Mouse (Mus musculus): ENCODE measurements around the gene Ube2o. TPM values are rescaled to one million over a fixed set of nuclear protein-coding genes. Genes with fewer than 3 reads are reported as not detected.
A peak's percentile ranks its signal among the peaks of the same experiment; 100 is the strongest.

The Ube2o gene
- 10 to 100 TPM; 28.5 to 29.7 TPM for total RNA-seq (2021)

DNA sequence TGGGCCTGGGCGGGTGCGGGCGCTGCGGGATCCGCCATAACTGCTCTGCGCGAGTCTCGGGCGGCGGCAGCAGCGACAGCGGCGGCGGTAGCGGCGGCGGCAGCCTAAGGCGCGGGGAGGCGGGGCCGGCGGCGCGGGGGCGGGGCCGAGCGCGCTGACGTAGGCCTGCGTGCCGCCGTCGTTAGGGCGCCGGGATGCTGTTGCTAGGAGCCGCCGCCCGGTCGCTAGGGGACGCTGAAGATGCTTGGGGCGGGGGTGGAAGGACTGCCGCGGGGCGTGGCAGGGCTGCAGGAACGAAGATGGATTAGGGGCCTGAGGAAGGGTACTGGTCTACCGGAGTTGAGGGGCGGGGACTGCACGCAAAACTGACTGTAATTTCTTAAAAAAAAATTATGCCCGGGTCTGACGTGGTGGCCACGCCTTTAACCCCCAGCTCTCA is at the start of gene Ube2o:
TSS of gene Ube2o (minus strand) at position 72 of the 439 bp plus-strand sequence.
- peak; percentile 88 to 90 for DNase-seq
- intact Hi-C loops (cut with DNase I), result no loop called here

DNA sequence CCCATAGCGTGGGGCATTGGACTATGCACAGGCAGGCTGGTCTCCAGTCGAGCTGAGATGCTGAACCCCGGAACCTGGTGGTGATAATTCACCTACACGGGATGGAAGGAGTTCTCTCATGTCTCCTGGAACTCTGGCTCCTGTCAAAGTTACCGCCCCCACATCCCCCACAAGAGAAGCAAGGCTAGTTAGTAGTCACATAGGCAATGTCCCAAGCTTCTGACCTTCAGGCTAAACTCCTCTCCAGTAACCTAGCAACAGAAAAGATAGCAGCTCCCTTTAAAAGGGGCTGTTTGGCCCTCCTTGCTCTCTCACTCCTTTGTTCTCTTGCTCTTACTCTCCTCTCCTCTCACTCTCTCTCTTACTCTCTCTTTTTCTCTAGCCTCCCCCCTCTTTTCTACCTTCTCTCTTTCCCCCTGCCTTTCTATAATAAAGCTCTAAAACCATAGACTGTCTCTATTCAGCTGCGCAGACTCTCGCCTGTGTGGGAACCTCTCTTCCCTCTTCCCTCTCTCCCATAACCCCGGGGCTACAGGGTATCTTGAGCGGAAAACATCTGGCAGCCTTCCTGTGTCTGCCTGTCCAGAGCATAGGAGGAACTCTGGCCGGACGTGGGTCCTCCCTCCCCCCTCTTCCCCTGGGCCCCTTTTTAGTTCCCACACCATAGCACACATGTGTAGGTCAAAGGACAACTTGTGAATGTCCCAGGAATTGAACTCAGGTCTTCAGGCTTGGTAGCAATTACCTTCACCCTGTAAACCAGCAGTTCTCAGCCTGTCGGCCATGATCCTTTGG is 49.1 kb upstream of the Ube2o start:
- DNase-seq, result no peak

DNA sequence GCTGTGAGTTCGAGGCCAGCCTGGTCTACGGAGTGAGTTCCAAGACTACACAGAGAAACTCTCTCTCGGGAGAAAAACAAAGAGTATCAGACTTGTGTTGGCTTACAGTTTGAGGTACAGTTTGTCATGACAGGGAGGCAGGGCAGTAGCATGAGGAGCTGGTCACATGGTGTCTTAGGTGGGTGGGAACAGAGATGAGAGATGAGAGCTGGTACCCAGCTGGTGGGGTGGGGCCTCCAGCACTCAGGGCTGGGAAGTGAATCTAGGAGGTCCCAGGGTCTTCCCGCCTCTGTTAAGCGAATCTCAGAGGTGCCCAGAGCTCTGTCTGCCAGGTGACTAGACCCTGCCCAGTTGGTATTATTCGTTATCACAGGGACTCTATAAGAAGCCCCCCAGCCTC is 48.2 kb upstream of the Ube2o start:
- DNase-seq, result no peak
- intact Hi-C loops (cut with DNase I), result loop anchor here (1.0 to 2.0 kb wide), 4 partner anchors 27 to 129 kb away; partner anchors contain the start of gene Aanat

More for the DNA sequence above, 49.1 kb upstream of the Ube2o start:
- intact Hi-C loops (cut with DNase I), result no loop called here

DNA sequence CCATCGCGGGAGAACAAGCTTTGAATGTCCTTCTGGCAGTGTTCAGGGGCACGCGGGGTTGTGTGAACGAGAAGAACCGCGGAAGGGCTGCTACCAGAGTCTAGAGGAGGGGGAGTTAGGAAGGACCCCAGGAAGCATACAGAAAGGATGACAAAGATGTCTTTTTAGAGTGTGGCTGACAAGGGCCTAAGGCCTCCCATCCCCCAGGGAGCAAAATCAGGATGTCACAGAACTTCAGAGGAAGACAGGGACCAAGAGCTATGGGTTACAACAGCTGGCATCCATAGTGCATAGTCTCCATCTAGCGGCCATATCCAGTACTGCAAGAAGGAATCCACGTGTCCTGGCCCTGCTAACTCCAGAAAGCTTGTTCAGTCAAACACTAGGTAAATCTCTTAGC is 47.5 kb upstream of the Ube2o start:
- intact Hi-C loops (cut with DNase I), result loop anchor here (1.0 to 2.0 kb wide), 4 partner anchors 26 to 128 kb away; partner anchors contain the start of gene Aanat
- peak; percentile 92 for DNase-seq

DNA sequence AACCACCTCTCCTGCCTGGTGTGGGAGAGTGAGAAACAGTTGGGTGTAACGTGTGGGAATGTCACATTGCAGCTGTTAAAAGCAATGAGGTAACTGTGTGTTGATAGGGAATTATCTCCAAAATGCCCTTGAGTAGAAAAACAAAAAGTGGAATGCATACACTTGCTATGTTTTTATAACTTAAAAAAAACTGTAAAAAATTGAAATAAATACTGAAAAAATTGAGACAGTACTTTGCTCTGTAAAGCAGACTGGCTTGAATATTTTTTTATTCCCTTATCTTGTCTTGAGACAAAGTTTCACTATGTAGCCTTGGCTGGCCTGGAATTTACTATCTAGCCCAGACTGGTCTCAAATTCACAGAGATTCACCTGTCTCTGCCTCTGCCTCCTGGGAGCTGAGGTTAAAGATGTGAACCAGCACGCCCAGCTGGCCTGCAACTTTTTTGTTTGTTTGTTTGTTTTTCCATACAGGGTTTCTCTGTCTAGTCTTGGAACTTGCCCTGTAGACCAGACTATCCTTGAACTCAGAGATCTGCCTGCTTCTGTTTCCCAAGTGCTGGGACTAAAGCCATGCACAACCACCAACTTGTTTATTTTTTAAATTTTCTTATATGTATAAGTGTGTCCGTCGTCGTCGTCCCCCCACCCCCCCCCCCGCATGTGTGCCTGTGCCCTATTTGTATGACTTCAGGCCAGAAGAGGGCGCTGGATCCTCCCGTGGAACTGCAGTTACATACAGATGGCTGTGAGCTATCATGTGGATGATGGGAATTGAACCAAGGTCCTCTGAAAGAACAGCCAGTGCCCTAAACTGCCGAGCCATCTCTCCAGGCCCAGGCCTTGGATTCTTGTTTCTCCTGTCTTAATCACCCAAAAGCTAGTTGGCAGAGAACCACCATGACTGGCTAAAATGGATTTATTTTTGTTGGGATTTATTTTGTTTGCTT is 46.1 kb upstream of the Ube2o start:
- DNase-seq, result peak; percentile 28 to 65
- intact Hi-C loops (cut with DNase I), result loop anchor here (2.0 kb wide), 2 partner anchors 25 to 127 kb away; no protein-coding TSS in a partner anchor

DNA sequence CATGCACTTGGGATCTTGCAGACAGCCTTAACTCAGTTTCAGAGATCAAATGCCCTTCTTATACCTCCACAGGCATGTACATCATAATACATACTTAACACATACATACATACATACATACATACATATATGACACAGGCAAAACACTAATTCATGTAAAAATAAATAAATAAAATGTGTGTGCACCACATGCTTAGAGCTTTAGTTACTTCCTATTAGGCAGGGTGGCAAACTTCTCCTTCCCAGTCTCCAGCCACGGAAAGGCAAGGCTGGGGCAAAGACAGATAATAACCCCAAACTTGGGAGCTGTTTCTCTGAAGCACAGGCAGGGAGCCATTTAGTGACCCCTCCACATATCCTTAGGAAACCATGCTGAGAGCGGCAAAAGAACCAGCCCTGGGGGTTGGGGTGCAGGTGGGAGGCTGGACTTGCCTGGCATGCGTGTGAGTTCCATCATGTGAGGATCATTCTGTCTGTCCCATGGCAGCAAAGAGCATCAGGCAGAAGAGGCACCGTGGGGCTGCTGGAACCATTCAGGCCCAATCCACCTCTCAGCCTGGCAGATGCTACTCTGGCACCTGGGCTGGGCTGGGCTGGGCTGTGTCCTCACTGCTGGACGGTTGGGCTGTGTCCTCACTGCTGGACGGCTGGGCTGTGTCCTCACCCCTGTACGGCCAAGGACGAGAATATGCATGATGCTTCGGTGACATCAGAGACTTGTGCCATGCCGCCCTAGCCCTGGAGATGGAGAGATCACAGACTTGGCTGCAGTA is 45.2 kb upstream of the Ube2o start, which contains the start of gene Rhbdf2:
TSS of gene Rhbdf2 (minus strand) at position 721 of the 773 bp plus-strand sequence.
- no peak for DNase-seq
- intact Hi-C loops (cut with DNase I), result no loop called here

DNA sequence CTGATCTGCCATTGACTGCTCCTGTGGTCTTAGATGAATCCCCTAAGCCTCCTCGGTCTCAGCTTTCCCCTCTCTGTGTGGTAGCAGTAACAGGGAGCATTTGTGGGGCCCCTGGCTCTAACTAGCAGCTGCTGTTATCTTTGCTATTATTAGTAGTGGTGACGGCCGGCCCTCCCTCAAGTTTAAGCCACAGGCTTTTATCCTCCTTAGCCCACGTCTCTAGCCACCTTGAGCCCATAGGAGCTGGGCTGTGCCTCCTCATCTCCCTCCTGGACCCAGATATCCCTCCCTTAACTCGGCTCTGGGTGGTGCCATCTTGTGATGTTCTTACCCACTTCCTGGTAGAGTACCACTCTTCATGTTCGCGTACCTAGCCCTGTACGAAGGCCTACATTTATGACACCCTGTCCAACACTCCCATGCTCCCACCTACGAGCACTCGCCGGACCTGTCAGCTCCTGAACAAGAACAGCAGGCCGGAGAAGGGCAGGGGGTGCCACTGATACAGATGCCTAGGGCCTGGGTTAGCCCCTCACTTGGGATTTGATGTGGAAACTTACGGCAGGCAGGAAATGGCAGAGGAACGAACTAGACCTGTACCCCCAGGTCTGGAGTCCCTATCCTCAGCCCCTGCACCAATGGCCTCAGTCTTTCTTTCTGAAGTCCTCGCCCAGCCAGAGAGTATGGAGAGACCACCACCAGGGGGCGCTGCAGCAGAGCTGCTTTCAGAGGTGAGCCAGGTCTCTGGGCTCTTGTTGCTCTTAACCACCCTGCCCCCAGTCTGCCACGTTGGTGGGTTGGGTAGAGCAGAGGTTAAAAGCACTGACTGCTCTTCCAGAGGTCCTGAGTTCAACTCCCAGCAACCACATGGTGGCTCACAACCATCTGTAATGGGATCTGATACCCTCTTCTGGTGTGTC is 44.1 kb upstream of the Ube2o start:
- intact Hi-C loops (cut with DNase I), result no loop called here
- DNase-seq, result peak in 1 of 2 experiments; percentile 57

DNA sequence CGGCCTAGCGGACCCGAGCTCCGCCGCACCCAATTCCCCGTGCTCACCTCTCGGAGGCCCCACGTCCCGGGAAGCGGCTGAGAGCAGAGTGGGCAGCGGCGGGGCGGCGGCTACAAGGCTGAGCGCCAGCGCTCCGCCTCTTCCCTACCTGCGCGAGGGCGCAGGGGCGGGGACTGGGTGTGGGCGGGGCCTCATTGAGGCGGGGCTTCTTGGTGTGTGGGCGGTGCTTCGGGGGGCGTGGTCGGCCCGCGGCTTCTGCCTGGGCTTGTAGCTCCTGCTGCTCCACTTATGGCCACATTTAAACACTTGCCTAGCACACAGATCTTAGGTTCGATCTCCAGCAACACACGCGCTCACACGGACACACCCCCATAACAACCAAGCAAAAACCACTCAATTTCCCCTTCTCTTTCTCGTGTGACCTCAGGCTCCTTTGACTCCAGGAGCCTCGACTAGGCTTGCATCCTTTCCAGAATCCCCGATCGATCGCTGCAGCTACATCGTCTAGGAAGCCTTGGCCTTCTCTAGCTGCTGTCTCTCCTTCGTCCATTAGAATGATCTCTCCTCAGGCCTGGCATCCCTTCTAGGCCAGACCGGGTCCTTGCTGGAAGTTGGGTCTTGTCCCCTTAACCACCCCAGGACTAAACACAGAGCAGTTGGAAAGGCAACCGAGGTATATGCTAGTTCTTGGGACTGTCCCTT is 43.0 kb upstream of the Ube2o start:
- DNase-seq, result peak; percentile 86 to 90
- intact Hi-C loops (cut with DNase I), result no loop called here

DNA sequence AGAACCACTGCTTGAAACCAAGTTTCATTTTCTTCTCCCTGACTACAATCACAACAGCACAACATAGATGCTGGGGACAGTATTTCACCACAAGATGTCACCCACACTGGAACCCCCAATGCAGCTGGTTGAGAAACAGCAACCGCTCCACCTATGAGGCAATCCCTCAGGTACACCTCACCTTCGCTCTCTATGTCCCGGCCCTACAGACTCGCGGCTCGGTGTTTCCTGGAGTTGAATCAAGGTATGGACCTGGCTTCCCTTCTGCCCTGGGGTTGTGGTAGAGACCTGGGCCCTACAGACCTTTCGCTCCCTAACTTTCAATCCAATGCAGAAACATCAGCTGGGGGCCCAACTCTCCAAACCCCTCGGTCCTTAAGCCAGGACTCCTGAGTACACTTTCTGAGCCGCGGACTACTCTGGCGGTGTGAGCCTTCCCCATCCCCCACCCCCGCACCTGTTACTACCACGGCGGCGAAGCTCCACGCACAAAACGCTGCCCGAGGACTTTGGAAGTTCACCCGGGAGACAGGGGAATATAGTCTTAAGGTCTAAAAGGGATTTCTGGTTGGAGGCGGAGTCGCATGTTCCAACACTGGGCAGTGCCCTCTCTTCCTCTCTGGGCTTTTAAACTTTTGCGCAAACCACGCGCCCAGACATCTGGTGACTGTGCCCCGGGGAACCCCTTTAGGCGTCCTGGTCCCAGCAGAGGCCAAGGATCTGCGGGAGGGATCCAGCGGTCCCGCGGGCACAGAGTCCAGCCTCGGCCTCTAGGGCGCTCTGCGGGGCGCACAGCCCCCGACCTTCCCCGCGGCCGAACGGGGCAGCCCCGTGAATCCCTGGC is 42.3 kb upstream of the Ube2o start:
- intact Hi-C loops (cut with DNase I), result no loop called here
- no peak for DNase-seq

DNA sequence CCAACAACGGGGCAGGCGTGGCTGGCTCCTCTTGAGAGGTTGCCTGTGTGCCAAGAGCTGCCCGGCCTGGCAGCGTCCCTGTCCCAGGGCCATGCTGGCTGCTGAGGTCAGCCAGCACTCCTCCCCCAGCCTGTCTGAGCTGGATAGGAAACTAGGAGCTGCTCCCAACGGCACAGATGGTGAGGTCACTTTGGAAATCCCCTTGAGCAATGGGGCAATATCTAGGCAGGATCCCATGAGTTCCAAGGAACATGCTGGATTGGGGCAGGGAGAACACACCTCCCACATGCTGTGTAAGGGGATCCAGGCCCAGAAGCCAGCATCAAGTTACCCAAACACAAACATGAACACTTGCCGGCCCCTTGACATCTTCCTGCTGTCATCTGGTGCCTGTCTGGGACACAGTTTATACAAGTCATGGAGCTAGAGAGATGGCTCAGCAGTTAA is 40.0 kb upstream of the Ube2o start:
- peak; percentile 80 to 87 for DNase-seq

DNA sequence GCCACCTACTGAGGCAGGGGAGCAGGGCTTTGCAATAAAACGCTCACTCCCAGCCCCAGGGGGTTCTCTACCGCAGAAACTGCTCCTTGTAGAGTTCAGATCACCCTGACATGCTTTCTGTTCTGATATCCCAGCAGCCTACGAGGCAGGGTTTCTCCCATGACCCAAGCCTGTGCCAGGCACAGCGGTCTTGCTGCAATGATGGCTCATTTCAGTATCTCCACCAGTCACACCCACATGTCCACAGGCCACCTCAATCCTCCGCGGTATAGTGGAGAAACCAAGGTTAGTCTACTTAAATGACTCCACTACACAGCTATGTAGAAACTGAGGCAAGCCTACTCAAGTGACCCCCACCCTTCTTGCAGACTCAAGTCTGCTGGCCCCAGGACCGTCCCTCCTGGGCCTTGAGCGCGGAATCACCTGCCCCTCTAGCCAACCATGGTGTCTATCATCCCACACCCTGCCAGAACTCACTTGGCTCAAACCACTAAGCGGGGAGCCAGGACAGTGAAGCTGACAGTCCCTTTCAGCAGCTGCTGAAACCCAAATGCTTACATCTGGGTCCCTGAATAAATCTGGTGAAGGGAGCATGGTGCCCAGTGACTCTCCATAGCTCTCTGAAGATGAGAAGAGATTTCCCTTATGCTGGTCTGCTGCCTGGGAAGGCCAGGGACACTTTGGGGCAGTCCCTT is 39.5 kb upstream of the Ube2o start:
- intact Hi-C loops (cut with DNase I), result no loop called here
- DNase-seq, result no peak

More for the DNA sequence above, 40.0 kb upstream of the Ube2o start:
- intact Hi-C loops (cut with DNase I), result no loop called here

DNA sequence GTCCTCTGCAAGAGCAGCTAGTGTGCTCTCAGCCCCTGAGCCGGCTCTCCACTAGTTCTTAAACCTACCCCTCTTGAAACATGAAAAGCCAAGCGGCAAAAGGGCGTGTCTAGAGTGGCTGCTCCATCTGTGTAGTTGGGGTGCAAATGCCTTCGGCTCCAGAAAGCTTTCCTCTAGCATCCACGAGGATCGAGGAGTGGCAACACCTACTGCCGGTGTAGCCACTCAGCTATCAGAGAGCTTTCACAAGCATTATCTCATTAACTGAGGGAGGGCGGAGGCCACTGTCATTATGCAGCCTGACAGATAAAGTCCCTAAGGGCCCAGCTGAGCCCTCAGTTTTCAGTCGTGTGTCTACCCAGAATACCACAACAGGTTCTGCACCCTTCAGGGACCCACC is 38.8 kb upstream of the Ube2o start:
- intact Hi-C loops (cut with DNase I), result no loop called here
- DNase-seq, result no peak

DNA sequence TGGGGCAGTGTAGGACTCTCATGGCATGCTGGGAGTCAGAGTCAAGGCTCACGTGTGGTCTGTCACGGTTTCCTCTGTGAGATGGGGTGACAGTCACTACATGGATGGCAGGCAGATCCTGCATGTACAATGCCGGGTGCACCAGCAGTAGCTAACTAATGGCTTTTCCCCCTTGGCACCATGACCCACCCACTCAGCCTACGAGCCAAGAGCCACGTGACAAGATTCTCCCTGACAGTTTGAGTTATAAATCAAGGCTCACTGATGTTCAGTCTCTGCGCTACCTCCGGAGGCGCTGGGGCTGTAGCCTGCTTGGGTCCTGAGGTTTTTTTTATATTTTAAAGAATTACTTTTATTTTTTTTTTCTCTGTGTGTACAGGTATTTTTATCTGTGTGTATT is 38.3 kb upstream of the Ube2o start:
- intact Hi-C loops (cut with DNase I), result no loop called here
- DNase-seq, result no peak

DNA sequence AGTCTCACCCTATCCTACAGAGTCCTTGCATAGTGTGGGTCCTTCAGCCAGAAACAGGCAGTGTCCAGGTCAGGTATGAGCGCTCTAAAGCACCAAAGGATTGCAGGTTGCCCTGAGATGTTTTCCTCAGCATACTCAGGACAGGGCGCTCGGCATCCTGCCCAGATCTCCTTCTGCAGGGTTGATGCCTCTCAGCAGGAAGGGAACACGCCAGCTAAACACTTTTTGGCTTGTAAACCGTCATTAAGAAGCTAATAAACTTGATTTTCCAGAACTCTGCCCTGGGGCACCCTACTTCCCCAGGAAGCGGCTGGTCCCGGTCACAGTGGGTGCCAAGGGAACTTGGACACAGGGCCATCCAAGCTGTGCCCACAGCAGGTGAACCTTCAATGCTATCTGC is 37.9 kb upstream of the Ube2o start:
- peak in 1 of 2 experiments; percentile 45 for DNase-seq
- intact Hi-C loops (cut with DNase I), result no loop called here

DNA sequence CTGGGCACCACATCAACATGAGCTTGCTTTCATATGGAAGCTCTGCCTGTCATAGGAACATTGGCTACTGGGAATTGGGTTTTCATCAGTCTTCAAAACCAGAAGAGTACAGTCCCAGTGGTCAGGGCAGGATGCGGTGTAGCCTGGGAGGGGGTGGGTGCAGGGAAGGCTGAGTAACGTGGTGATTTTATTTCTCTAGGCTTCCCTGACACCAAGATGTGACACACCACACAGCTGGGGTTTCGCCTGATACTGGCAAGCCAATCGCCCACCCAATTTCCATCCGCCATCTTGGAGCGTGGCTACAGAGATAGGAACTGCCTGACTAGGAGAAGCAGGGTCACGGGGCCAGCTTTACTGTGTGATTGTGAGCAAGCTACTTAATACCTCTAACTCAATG is 37.4 kb upstream of the Ube2o start:
- DNase-seq, result no peak
- intact Hi-C loops (cut with DNase I), result no loop called here

DNA sequence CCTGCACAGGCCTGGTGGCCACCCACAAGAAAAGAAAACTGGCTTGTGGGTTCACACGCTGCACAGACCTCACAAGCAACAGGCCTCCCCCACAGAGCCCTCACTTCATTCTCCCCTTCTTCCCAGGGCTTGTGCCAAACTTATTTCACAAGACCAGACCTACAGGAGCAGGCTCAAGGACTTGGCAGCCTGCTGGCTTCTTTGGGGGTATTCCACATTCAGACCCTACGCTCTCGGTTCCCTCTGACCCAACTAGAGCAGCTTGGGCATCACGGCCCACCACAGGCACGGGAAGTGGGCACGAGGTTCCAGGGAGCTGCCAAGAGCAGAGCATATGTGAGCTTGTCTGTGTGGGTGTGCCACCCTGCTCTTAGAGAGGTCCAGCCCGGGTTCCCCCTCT is 36.4 kb upstream of the Ube2o start:
- intact Hi-C loops (cut with DNase I), result no loop called here
- DNase-seq, result peak in 1 of 2 experiments; percentile 51
